Mouse (Mus musculus) heart, embryonic 16.5 days (tissue): ENCODE measurements around the gene Trim63. TPM values are rescaled to one million over a fixed set of nuclear protein-coding genes. Genes with fewer than 3 reads are reported as not detected.
"Not testable (repeated sequence)": the region's sequence is repeated elsewhere in the genome, so short reads cannot be mapped to it uniquely, and the experiment has no call there.

Experiments
- ATAC-seq: fragments of 200-750 bp; cut with Nextera tagmentation; replicated peaks from 2 replicates; pipeline ENCODE4 v1.8.0; 2017; ENCODE audit warnings: moderate number of reproducible peaks; ENCODE audit not compliant: insufficient read depth, low FRiP score; ENCODE audit errors: extremely low read depth
- H3K27ac ChIP-seq: fragments of 300-500 bp; sonication (generic); 2 replicates; pipeline ENCODE4 v1.5.1; 2014; ENCODE audit warnings: mild to moderate bottlenecking, low read length, control low read depth, moderate library complexity
- H3K27me3 ChIP-seq: fragments of 300-500 bp; sonication (generic); 2 replicates; pipeline ENCODE4 v1.6.1; 2014; ENCODE audit warnings: low read length, mixed read lengths; ENCODE audit not compliant: control insufficient read depth, insufficient read depth
- H3K36me3 ChIP-seq: fragments of 300-500 bp; sonication (generic); 2 replicates; pipeline ENCODE4 v1.6.1; 2014; ENCODE audit not compliant: control insufficient read depth, insufficient read depth
- H3K4me1 ChIP-seq: fragments of 300-500 bp; sonication (generic); 2 replicates; pipeline ENCODE4 v1.6.1; 2014; ENCODE audit warnings: low read length, mixed read lengths; ENCODE audit not compliant: control insufficient read depth, insufficient read depth
- H3K4me2 ChIP-seq: fragments of 300-500 bp; sonication (generic); 2 replicates; pipeline ENCODE4 v1.6.1; 2014; ENCODE audit warnings: low read depth, mild to moderate bottlenecking, control low read depth, low read length
- H3K4me3 ChIP-seq: fragments of 300-500 bp; sonication (generic); 2 replicates; pipeline ENCODE4 v1.5.1; 2014; ENCODE audit warnings: mild to moderate bottlenecking, control low read depth, low read length
- H3K9ac ChIP-seq: fragments of 300-500 bp; sonication (generic); 2 replicates; pipeline ENCODE4 v1.6.1; 2014; ENCODE audit warnings: low read length, control low read depth
- H3K9me3 ChIP-seq: fragments of 300-500 bp; sonication (generic); replicated peaks from 2 replicates; pipeline ENCODE4 v1.6.1; 2016; ENCODE audit warnings: low read length; ENCODE audit not compliant: control insufficient read depth
- WGBS: fragments of 180-500 bp; shearing (Covaris S2); extraction: QIAGEN DNeasy Blood & Tissue Kit; methylation state at CpG from one replicate; pipeline ENCODE4 v1.1.7; 2014; 5-methylcytosine and 5-hydroxymethylcytosine counted together
- polyA plus RNA-seq: library from polyadenylated mRNA; unstranded; fragments of >200 nt; fragmentation: Nextera tagmentation; extraction: Ambion mirVana; gene quantifications from 2 replicates; pipeline ENCODE4 v1.2.1, GENCODE M21; 2015

The Trim63 gene
- polyA plus RNA-seq, 1 experiment from 2014 or later, result 175 TPM

GRCm38 (mm10) chr4:134286226-134287167, 28.4 kb upstream of the Trim63 start:
- H3K4me3 ChIP-seq, result peak overlapping the region; percentile 88
- 2% methylated on average over 59 of the region's 59 CpGs for WGBS
- peaks cover 16% of the 10 kb centered on the region for H3K36me3 ChIP-seq
- H3K27ac ChIP-seq, result peak overlapping the region; percentile 80
- no peaks in the 10 kb centered on the region for H3K9me3 ChIP-seq
- peak; percentile 52; the same call in 1 of the 2 replicates for ATAC-seq
- H3K4me1 ChIP-seq, result peaks cover 21% of the 10 kb centered on the region
- no peaks in the 10 kb centered on the region for H3K27me3 ChIP-seq
- H3K4me2 ChIP-seq, result peak overlapping the region; percentile 70
- peak overlapping the region; percentile 93 for H3K9ac ChIP-seq

GRCm38 (mm10) chr4:134287168-134287564, 27.8 kb upstream of the Trim63 start:
- H3K27me3 ChIP-seq, result no peaks in the 10 kb centered on the region
- peaks cover 11% of the 10 kb centered on the region for H3K36me3 ChIP-seq
- no peaks in the 10 kb centered on the region for H3K9me3 ChIP-seq
- WGBS, result 0% methylated on average over 59 of the region's 59 CpGs
- peak overlapping the region; percentile 99 for H3K27ac ChIP-seq
- H3K4me3 ChIP-seq, result peak overlapping the region; percentile 88
- peaks cover 26% of the 10 kb centered on the region for H3K4me1 ChIP-seq
- peak; percentile 93 for ATAC-seq
- H3K9ac ChIP-seq, result peak overlapping the region; percentile 94
- peak overlapping the region; percentile 83 for H3K4me2 ChIP-seq

DNA sequence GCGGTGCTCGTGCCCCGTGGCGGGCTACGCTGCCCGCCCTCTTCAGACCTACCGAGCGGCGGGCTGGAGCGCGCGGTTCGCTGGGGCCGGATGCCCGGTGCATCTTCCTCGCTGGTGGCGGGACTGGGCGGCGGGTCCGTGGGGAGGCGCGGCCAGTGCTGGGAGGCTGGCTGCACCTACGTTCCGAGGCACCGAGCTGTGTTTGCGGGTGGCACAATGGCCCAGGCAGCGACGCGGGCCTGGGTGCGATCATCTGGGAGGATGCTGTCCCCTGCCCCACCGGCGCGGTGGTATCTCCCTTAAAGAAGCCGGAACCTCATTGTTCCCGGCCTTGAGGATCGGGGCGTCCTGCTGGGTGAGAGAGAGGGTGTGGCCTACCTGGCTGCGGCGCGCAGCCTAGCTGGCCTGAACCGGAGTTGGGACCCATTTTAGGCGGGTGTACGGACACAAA, 27.3 kb upstream of the Trim63 start, which contains the start of gene Pdik1l:
Gene Pdik1l, minus strand, starts transcription at position 321 of the 451 bp plus-strand sequence.
- peak; percentile 70 for ATAC-seq
- peaks cover 31% of the 10 kb centered on the region for H3K4me1 ChIP-seq
- 0% methylated on average over 40 of the region's 43 CpGs for WGBS

DNA sequence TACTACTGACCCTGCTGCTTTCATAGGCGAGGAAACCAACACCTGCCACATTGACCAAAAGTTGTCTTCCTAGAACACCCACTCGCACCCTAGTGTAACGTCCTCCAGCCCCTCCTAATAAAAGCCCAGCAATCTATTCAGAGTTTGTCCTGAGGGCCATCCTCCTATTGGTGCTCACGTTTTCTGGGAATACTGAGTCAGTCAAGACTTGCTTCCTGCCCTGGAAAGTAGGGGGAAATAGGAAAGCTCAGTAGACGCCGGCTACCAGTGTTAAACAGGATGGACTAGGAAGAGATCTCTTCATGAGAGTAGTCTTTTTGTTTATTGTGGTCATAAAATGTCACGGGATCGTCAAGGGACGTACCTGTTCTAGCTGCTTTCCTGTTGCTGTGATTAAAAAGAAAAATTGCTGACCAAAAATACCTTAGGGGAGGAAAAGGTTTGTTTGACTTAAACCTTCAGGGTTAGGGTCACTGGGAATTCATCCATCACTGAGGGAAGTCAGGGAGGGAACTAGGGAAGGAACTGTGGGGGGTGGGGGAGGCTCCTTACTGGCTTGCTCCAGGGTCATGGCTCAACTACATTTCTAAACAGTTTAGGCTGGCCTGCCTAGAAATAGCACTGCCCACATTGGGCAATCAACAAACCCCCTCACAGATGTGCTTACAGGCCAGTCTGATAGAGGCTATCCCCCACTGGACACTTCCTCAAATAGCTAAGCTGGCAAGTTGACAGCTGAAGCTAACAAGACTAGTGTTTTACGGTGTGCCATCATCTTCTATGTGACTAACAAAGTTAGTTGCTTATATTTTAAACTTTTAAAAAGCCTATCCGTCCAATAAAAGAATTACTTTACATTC, 26.3 kb upstream of the Trim63 start:
- WGBS, result 37% methylated on average over 11 of the region's 11 CpGs
- peak overlapping the region; percentile 88 for H3K4me3 ChIP-seq
- peak overlapping the region; percentile 94 for H3K9ac ChIP-seq
- peak overlapping the region; percentile 83 for H3K4me2 ChIP-seq
- no peak for ATAC-seq
- H3K9me3 ChIP-seq, result no peaks in the 10 kb centered on the region
- H3K4me1 ChIP-seq, result peaks cover 37% of the 10 kb centered on the region
- peaks cover 3% of the 10 kb centered on the region; the same call in 1 of the 2 replicates for H3K36me3 ChIP-seq
- no peaks in the 10 kb centered on the region for H3K27me3 ChIP-seq
- peak overlapping the region; percentile 99 for H3K27ac ChIP-seq

More for the DNA sequence above, 27.3 kb upstream of the Trim63 start, which contains the start of gene Pdik1l:
- H3K36me3 ChIP-seq, result peaks cover 8% of the 10 kb centered on the region
- peak within 1 kb of the TSS; percentile 88 for H3K4me3 ChIP-seq
- H3K9ac ChIP-seq, result peak within 1 kb of the TSS; percentile 94
- H3K4me2 ChIP-seq, result peak within 1 kb of the TSS; percentile 83
- peak within 1 kb of the TSS; percentile 99 for H3K27ac ChIP-seq
- no peaks in the 10 kb centered on the region for H3K9me3 ChIP-seq
- H3K27me3 ChIP-seq, result no peaks in the 10 kb centered on the region

GRCm38 (mm10) chr4:134292067-134292466, 22.9 kb upstream of the Trim63 start:
- H3K27me3 ChIP-seq, result no peaks in the 10 kb centered on the region
- H3K4me3 ChIP-seq, result no peak overlapping the region
- H3K9ac ChIP-seq, result no peak overlapping the region
- H3K36me3 ChIP-seq, result no peaks in the 10 kb centered on the region
- 14% methylated on average over 7 of the region's 7 CpGs for WGBS
- H3K27ac ChIP-seq, result 0 out of 2 replicates have a peak overlapping the region, but pooled peaks have one; percentile 92
- 0 out of 2 replicates have a peak, but pooled peaks cover 3% of the 10 kb centered on the region for H3K9me3 ChIP-seq
- ATAC-seq, result no peak
- peaks cover 32% of the 10 kb centered on the region for H3K4me1 ChIP-seq
- no peak overlapping the region for H3K4me2 ChIP-seq

GRCm38 (mm10) chr4:134293061-134293691, 21.7 kb upstream of the Trim63 start:
- Histone ChIP-seq H3K36me3 (no peaks in the 10 kb centered on the region), H3K9me3 (0 out of 2 replicates have a peak, but pooled peaks cover 3% of the 10 kb centered on the region), H3K4me2 (peak overlapping the region; percentile 63), H3K9ac (peak overlapping the region; percentile 47), H3K4me3 (peak overlapping the region; percentile 33), H3K27me3 (no peaks in the 10 kb centered on the region), H3K4me1 (peaks cover 33% of the 10 kb centered on the region), H3K27ac (peak overlapping the region; percentile 92)
- ATAC-seq, result no peak
- 35% methylated on average over 18 of the region's 18 CpGs for WGBS

DNA sequence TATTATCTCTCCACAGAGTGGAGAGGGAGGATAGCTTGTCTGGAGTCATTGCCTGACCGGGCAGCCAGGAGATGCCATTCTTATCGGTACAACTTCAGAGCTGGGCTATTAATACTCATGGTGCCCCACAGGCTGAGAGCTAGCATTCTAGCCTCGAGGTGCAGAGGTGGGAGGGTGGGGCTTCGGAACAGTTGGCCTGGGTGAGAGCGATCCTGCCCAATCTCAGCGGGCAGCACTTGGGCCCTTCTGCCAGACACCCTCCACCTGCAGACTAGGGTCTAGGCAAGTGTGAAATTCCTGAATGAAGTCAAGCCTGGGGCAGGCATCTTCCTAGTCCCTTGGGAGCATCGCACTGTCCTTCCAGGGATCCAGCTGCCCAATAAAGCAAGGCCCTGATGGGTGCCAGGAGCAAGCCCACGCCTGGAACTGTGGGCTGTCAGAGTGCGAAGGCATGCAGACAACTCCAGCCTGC, 21.2 kb upstream of the Trim63 start:
- 25% methylated on average over 9 of the region's 9 CpGs for whole genome bisulfite sequencing
- Histone ChIP-seq H3K4me2 (peak overlapping the region; percentile 63), H3K4me1 (peaks cover 30% of the 10 kb centered on the region), H3K4me3 (peak overlapping the region; percentile 27), H3K27me3 (no peaks in the 10 kb centered on the region), H3K9me3 (0 out of 2 replicates have a peak, but pooled peaks cover 3% of the 10 kb centered on the region), H3K36me3 (no peaks in the 10 kb centered on the region), H3K9ac (peak overlapping the region; percentile 53), H3K27ac (peak overlapping the region; percentile 97)
- ATAC-seq, result peak; percentile 95

GRCm38 (mm10) chr4:134296096-134296495, 18.8 kb upstream of the Trim63 start:
- not testable (repeated sequence) for H3K36me3 ChIP-seq, H3K9ac ChIP-seq, H3K9me3 ChIP-seq, H3K27ac ChIP-seq, H3K27me3 ChIP-seq, H3K4me2 ChIP-seq, ATAC-seq, H3K4me3 ChIP-seq
- peaks cover 47% of the 10 kb centered on the region for H3K4me1 ChIP-seq
- 86% methylated on average over 4 of the region's 4 CpGs for WGBS
